Mouse (Mus musculus) stomach, postnatal 0 days (tissue): ENCODE results near the gene Rnpepl1.

Experiments
- CTCF ChIP-seq: IDR thresholded peaks from 2 replicates; pipeline ENCODE4 v1.5.1; 2016; ENCODE audit warnings: antibody characterized with exemption, low read depth, mild to moderate bottlenecking, moderate library complexity
- EP300 ChIP-seq: optimal IDR thresholded peaks from 2 replicates; pipeline ENCODE3; 2016; ENCODE audit warnings: antibody characterized with exemption

- TF ChIP-seq EP300 (no peak), CTCF (no peak)
Observed at GRCm38 (mm10) chr1:92866170-92866569, 44.4 kb upstream of the Rnpepl1 start.
